Mouse (Mus musculus): ENCODE data around the gene Serpind1. TPM values are rescaled to one million over a fixed set of nuclear protein-coding genes. Genes with fewer than 3 reads are reported as not detected.

Serpind1 gene
- polyA plus RNA-seq, 1 experiment from 2014 or later = 0.41 TPM

- no peak overlapping the region for H3K4me3 ChIP-seq (ENCODE audit: low read depth, low read length)
- 83% methylated on average over 7 of the region's 7 CpGs for WGBS
- H3K4me1 ChIP-seq (replicated peaks; ENCODE audit: control insufficient read depth, insufficient read depth) = no peaks in the 10 kb centered on the region
- H3K9me3 ChIP-seq (ENCODE audit: control insufficient read depth, low read length) = no peaks in the 10 kb centered on the region
- H3K36me3 ChIP-seq (ENCODE audit: control insufficient read depth, insufficient read depth, low read length) = peaks cover 5% of the 10 kb centered on the region; the same call in 1 of the 2 replicates
- TF ChIP-seq CTCF (IDR thresholded peaks at IDR 0.05; ENCODE audit: low read depth) = no peak
- no peak for TF ChIP-seq EP300 (optimal IDR thresholded peaks at IDR 0.05)
- no peak overlapping the region for H3K4me2 ChIP-seq (replicated peaks; ENCODE audit: low read depth)
- no peak overlapping the region for H3K27ac ChIP-seq (replicated peaks)
- ATAC-seq (ENCODE audit: low FRiP score, low TSS enrichment) = no peak
- no peak for DNase-seq (ENCODE audit: low spot score)
- no peak overlapping the region for H3K9ac ChIP-seq (ENCODE audit: low read length)
- no peaks in the 10 kb centered on the region for H3K27me3 ChIP-seq (ENCODE audit: control insufficient read depth, insufficient read depth, low read length)
Measured at GRCm38 (mm10) chr16:17339701-17340100, 8.5 kb downstream of the Serpind1 start.

GRCm38 (mm10) chr16:17340705-17341104 lies 9.5 kb downstream of the Serpind1 start:
- TF ChIP-seq EP300 (optimal IDR thresholded peaks at IDR 0.05) (no peak), CTCF (IDR thresholded peaks at IDR 0.05; ENCODE audit: low read depth) (no peak)
- no peak overlapping the region for H3K9ac ChIP-seq (ENCODE audit: low read length)
- H3K4me3 ChIP-seq (ENCODE audit: low read depth, low read length) = no peak overlapping the region
- H3K4me2 ChIP-seq (replicated peaks; ENCODE audit: low read depth) = no peak overlapping the region
- WGBS = 79% methylated on average over 2 of the region's 2 CpGs
- no peaks in the 10 kb centered on the region for H3K9me3 ChIP-seq (ENCODE audit: control insufficient read depth, low read length)
- H3K27ac ChIP-seq (replicated peaks) = no peak overlapping the region
- H3K4me1 ChIP-seq (replicated peaks; ENCODE audit: control insufficient read depth, insufficient read depth) = no peaks in the 10 kb centered on the region
- no peak for DNase-seq (ENCODE audit: low spot score)
- ATAC-seq (ENCODE audit: low FRiP score, low TSS enrichment) = no peak
- H3K27me3 ChIP-seq (ENCODE audit: control insufficient read depth, insufficient read depth, low read length) = no peaks in the 10 kb centered on the region
- peaks cover 5% of the 10 kb centered on the region; the same call in 1 of the 2 replicates for H3K36me3 ChIP-seq (ENCODE audit: control insufficient read depth, insufficient read depth, low read length)

- H3K4me2 ChIP-seq (replicated peaks; ENCODE audit: low read depth) = no peak overlapping the region
- no peak overlapping the region for H3K27ac ChIP-seq (replicated peaks)
- DNase-seq (ENCODE audit: low spot score) (no peak), ATAC-seq (ENCODE audit: low FRiP score, low TSS enrichment) (no peak)
- no peak overlapping the region for H3K4me3 ChIP-seq (ENCODE audit: low read depth, low read length)
- H3K4me1 ChIP-seq (replicated peaks; ENCODE audit: control insufficient read depth, insufficient read depth) = no peaks in the 10 kb centered on the region
- H3K36me3 ChIP-seq (ENCODE audit: control insufficient read depth, insufficient read depth, low read length) = peaks cover 5% of the 10 kb centered on the region; the same call in 1 of the 2 replicates
- TF ChIP-seq CTCF (IDR thresholded peaks at IDR 0.05; ENCODE audit: low read depth) = no peak
- TF ChIP-seq EP300 (optimal IDR thresholded peaks at IDR 0.05) = no peak
- no peaks in the 10 kb centered on the region for H3K9me3 ChIP-seq (ENCODE audit: control insufficient read depth, low read length)
- 79% methylated on average over 4 of the region's 4 CpGs for WGBS
- no peaks in the 10 kb centered on the region for H3K27me3 ChIP-seq (ENCODE audit: control insufficient read depth, insufficient read depth, low read length)
- no peak overlapping the region for H3K9ac ChIP-seq (ENCODE audit: low read length)
Measured at GRCm38 (mm10) chr16:17341847-17342246, 10.7 kb downstream of the Serpind1 start.

GRCm38 (mm10) chr16:17345141-17345812 lies 14.1 kb downstream of the Serpind1 start:
- WGBS = 58% methylated on average over 8 of the region's 8 CpGs
- peak; percentile 36 for DNase-seq (ENCODE audit: low spot score)
- H3K36me3 ChIP-seq (ENCODE audit: control insufficient read depth, insufficient read depth, low read length) = peaks cover 6% of the 10 kb centered on the region; the same call in 1 of the 2 replicates
- no peak overlapping the region for H3K4me2 ChIP-seq (replicated peaks; ENCODE audit: low read depth)
- no peak overlapping the region for H3K4me3 ChIP-seq (ENCODE audit: low read depth, low read length)
- H3K9ac ChIP-seq (ENCODE audit: low read length) = no peak overlapping the region
- H3K4me1 ChIP-seq (replicated peaks; ENCODE audit: control insufficient read depth, insufficient read depth) = no peaks in the 10 kb centered on the region
- no peaks in the 10 kb centered on the region for H3K9me3 ChIP-seq (ENCODE audit: control insufficient read depth, low read length)
- H3K27me3 ChIP-seq (ENCODE audit: control insufficient read depth, insufficient read depth, low read length) = no peaks in the 10 kb centered on the region
- H3K27ac ChIP-seq (replicated peaks) = no peak overlapping the region
- no peak for TF ChIP-seq CTCF (IDR thresholded peaks at IDR 0.05; ENCODE audit: low read depth)
- TF ChIP-seq EP300 (optimal IDR thresholded peaks at IDR 0.05) = no peak
- ATAC-seq (ENCODE audit: low FRiP score, low TSS enrichment) = peak; percentile 85

GRCm38 (mm10) chr16:17345813-17346155 lies 14.6 kb downstream of the Serpind1 start:
- TF ChIP-seq CTCF (IDR thresholded peaks at IDR 0.05; ENCODE audit: low read depth) = no peak
- TF ChIP-seq EP300 (optimal IDR thresholded peaks at IDR 0.05) = no peak
- Histone ChIP-seq H3K27me3 (ENCODE audit: control insufficient read depth, insufficient read depth, low read length) (no peaks in the 10 kb centered on the region), H3K4me1 (replicated peaks; ENCODE audit: control insufficient read depth, insufficient read depth) (no peaks in the 10 kb centered on the region), H3K36me3 (ENCODE audit: control insufficient read depth, insufficient read depth, low read length) (peaks cover 8% of the 10 kb centered on the region; the same call in 1 of the 2 replicates), H3K4me3 (ENCODE audit: low read depth, low read length) (no peak overlapping the region), H3K9ac (ENCODE audit: low read length) (no peak overlapping the region), H3K4me2 (replicated peaks; ENCODE audit: low read depth) (no peak overlapping the region), H3K27ac (replicated peaks) (no peak overlapping the region), H3K9me3 (ENCODE audit: control insufficient read depth, low read length) (no peaks in the 10 kb centered on the region)
- DNase-seq (ENCODE audit: low spot score) (no peak), ATAC-seq (ENCODE audit: low FRiP score, low TSS enrichment) (peak; percentile 25; the same call in 1 of the 2 replicates)
- 64% methylated on average over 2 of the region's 2 CpGs for WGBS

- WGBS = 73% methylated on average over 1 of the region's 1 CpGs
- TF ChIP-seq EP300 (optimal IDR thresholded peaks at IDR 0.05) = no peak
- TF ChIP-seq CTCF (IDR thresholded peaks at IDR 0.05; ENCODE audit: low read depth) = no peak
- H3K27me3 ChIP-seq (ENCODE audit: control insufficient read depth, insufficient read depth, low read length) = no peaks in the 10 kb centered on the region
- H3K36me3 ChIP-seq (ENCODE audit: control insufficient read depth, insufficient read depth, low read length) = peaks cover 10% of the 10 kb centered on the region; the same call in 1 of the 2 replicates
- no peak overlapping the region for H3K4me2 ChIP-seq (replicated peaks; ENCODE audit: low read depth)
- no peak for ATAC-seq (ENCODE audit: low FRiP score, low TSS enrichment)
- H3K9ac ChIP-seq (ENCODE audit: low read length) = no peak overlapping the region
- no peaks in the 10 kb centered on the region for H3K4me1 ChIP-seq (replicated peaks; ENCODE audit: control insufficient read depth, insufficient read depth)
- no peak overlapping the region for H3K27ac ChIP-seq (replicated peaks)
- no peak overlapping the region for H3K4me3 ChIP-seq (ENCODE audit: low read depth, low read length)
- no peak for DNase-seq (ENCODE audit: low spot score)
- no peaks in the 10 kb centered on the region for H3K9me3 ChIP-seq (ENCODE audit: control insufficient read depth, low read length)
Measured at GRCm38 (mm10) chr16:17346766-17347165, 15.6 kb downstream of the Serpind1 start.

Measured in stomach, postnatal 0 days (tissue).